Mouse (Mus musculus) olfactory bulb, adult 2 months (tissue): ENCODE results near the gene Dach1. TPM values are rescaled to one million over a fixed set of nuclear protein-coding genes. Genes with fewer than 3 reads are reported as not detected.

Experiments
- H3K27ac ChIP-seq: fragments of 200-500 bp; 2 replicates; pipeline ENCODE4 v1.5.1; 2012; ENCODE audit warnings: low read depth, low read length; ENCODE audit not compliant: insufficient read depth
- H3K4me1 ChIP-seq: fragments of 200-500 bp; 2 replicates; pipeline ENCODE4 v1.6.1; 2012; ENCODE audit warnings: low read length; ENCODE audit not compliant: control insufficient read depth, insufficient read depth
- H3K4me3 ChIP-seq: fragments of 200-500 bp; 2 replicates; pipeline ENCODE4 v1.5.1; 2012; ENCODE audit warnings: mild to moderate bottlenecking, low read depth, low read length, moderate library complexity; ENCODE audit not compliant: insufficient read depth
- CTCF ChIP-seq: fragments of 200-500 bp; IDR thresholded peaks from 2 replicates; pipeline ENCODE4 v1.5.1; 2012; ENCODE audit warnings: low read depth, mild to moderate bottlenecking, low read length, moderate library complexity; ENCODE audit not compliant: insufficient read depth
- POLR2A ChIP-seq: fragments of 200-500 bp; IDR thresholded peaks from 2 replicates; pipeline ENCODE4 v1.6.1; 2012; ENCODE audit warnings: mild to moderate bottlenecking, low read depth, low read length, moderate library complexity; ENCODE audit not compliant: insufficient read depth
- WGBS: fragments of 180-500 bp; shearing (Covaris S2); methylation state at CpG from one replicate; pipeline ENCODE4 v1.1.7; 2018; 5-methylcytosine and 5-hydroxymethylcytosine counted together
- polyA plus RNA-seq: library from polyadenylated mRNA; stranded (reverse); fragments of >200 nt; gene quantifications from 2 replicates; pipeline ENCODE4 v1.2.4, GENCODE M21; 2012; ENCODE audit warnings: low replicate concordance; ENCODE audit not compliant: missing spikeins, insufficient read depth, insufficient read length

Dach1 gene
- polyA plus RNA-seq, 1 experiment, result not detected

DNA sequence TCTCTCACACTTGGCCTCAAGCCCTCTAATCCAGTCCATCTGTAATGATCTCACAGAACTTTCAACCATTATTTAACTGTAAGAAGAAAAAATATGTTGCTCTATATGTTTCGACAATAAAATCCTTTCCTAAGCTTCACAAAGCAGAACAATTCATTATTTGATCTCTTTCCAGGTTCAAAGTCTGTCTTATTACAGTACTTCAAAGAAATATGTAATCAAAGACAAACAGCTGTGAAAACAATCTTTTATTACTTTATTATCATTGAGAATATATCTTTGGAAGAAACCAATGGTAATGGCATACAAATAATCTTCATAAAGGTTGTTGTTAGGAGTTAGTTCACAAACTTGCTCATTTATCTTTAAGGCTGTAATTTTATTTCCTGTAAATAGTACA is 84.8 kb downstream of the Dach1 start:
- H3K4me1 ChIP-seq, result no peaks in the 10 kb centered on the region
- TF ChIP-seq POLR2A (no peak), CTCF (no peak)
- 64% methylated on average over 1 of the region's 1 CpGs for WGBS
- no peak overlapping the region for H3K27ac ChIP-seq
- no peak overlapping the region for H3K4me3 ChIP-seq

DNA sequence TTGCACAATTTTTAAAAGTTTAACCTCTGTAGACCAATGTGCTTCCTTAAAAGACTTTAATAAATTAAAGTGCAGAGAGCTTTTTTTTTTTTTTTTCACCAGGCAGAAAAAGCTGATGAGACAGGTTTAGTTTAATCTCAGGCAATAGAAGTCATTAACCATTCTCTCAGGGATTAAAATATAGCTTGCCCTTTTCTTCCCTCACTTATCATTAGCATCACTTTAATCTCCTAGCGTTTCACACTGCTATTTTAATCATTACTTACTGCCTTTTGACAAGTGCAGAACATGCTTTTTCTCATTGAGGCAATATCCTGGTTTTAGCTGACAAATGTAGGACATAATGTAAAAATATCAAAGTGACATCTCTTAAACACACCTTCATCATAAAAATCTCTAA is 86.1 kb downstream of the Dach1 start:
- TF ChIP-seq CTCF (no peak), POLR2A (no peak)
- WGBS, result 38% methylated on average over 1 of the region's 1 CpGs

DNA sequence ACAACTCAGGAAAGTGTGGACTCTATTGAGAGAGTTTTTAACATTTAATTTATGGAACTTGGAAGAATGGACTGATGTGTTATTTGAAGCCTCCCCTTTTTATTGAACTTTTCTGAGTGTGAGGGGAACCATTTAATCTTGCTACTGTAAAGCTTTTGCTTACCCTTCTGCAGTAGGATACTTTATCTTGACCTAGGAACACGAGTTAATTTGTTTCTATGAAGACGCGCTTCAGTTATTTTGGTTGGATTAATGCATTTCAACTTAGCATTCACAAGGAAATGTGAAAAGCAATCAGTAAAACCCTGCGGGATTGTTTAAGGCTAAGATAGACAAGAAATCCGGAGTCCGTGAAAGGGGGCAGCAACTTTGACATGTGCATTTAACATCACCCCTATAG is 89.6 kb downstream of the Dach1 start:
- no peak overlapping the region for H3K27ac ChIP-seq
- TF ChIP-seq POLR2A, result no peak
- TF ChIP-seq CTCF, result no peak
- 90% methylated on average over 6 of the region's 6 CpGs for WGBS
- no peak overlapping the region for H3K4me3 ChIP-seq
- H3K4me1 ChIP-seq, result no peaks in the 10 kb centered on the region

More for the DNA sequence above, 86.1 kb downstream of the Dach1 start:
- Histone ChIP-seq H3K4me3 (no peak overlapping the region), H3K4me1 (no peaks in the 10 kb centered on the region), H3K27ac (no peak overlapping the region)

GRCm38 (mm10) chr14:98077996-98078395 is 91.6 kb downstream of the Dach1 start:
- H3K4me1 ChIP-seq, result no peaks in the 10 kb centered on the region
- TF ChIP-seq POLR2A (no peak), CTCF (no peak)
- H3K27ac ChIP-seq, result no peak overlapping the region
- no peak overlapping the region for H3K4me3 ChIP-seq

- TF ChIP-seq CTCF, result no peak
- no peak for TF ChIP-seq POLR2A
- 64% methylated on average over 12 of the region's 12 CpGs for WGBS
- Histone ChIP-seq H3K27ac (no peak overlapping the region), H3K4me3 (no peak overlapping the region), H3K4me1 (no peaks in the 10 kb centered on the region)
These were observed 96.0 kb downstream of the Dach1 start for GRCm38 (mm10) chr14:98073421-98074080.

DNA sequence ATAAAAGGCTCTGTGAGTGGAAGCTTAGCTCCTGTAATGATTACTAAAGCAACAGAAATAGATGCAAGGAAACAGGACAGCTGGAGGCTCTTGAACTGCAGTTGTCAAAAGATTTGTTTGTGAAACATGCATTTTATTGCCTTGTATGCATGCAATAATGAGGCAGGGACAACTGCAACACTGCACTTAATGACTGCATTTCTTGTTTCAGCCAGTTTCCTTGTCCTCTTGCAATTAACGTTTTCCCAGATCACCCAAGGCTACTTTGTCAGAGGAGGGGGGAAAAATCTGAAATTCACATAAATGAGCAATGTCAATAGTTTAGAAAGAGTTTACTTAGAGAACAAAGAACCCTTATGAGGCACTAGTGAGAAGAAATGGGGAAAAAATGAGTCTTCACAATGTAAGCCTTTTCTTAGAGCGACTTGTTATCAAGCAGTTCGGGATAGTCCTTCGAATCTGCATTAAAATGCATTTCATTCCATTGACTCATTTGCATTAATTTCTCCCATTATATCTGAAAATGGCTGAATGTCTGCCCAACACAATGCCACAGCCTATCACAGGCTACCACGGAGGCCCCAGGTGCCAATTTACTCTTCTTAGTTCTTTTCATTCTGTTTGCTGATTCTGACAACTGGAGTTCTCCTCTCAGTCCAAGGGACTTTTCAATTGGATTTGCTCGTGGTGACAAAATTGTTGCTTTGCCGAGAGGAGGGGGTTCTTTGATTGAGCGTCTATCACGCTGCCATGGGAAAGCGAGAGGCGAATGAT is 96.7 kb downstream of the Dach1 start:
- WGBS, result 49% methylated on average over 11 of the region's 11 CpGs
- TF ChIP-seq CTCF (no peak), POLR2A (no peak)
- no peak overlapping the region for H3K4me3 ChIP-seq
- no peaks in the 10 kb centered on the region for H3K4me1 ChIP-seq
- H3K27ac ChIP-seq, result no peak overlapping the region

DNA sequence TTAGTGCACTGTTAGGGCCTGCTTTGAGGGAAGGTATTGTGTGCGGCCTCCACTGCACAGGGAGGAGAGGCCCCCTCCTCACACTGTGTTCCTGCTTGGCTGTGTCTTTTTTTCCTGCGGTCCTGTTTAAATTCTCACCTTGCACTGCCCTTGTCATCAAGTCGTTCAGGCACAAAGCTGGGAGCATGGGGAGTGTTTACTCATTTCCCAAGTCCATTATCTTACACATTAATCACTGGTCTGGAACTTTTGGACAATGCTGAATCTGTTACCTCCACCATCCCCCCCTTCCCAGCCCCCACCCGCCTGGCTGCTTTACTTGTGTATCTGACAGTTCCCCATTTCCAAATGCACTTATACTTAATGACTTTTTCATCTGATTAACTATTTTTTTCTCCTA is 97.7 kb downstream of the Dach1 start:
- H3K27ac ChIP-seq, result no peak overlapping the region
- H3K4me3 ChIP-seq, result no peak overlapping the region
- no peaks in the 10 kb centered on the region for H3K4me1 ChIP-seq
- WGBS, result 58% methylated on average over 4 of the region's 4 CpGs
- TF ChIP-seq POLR2A (no peak), CTCF (no peak)

DNA sequence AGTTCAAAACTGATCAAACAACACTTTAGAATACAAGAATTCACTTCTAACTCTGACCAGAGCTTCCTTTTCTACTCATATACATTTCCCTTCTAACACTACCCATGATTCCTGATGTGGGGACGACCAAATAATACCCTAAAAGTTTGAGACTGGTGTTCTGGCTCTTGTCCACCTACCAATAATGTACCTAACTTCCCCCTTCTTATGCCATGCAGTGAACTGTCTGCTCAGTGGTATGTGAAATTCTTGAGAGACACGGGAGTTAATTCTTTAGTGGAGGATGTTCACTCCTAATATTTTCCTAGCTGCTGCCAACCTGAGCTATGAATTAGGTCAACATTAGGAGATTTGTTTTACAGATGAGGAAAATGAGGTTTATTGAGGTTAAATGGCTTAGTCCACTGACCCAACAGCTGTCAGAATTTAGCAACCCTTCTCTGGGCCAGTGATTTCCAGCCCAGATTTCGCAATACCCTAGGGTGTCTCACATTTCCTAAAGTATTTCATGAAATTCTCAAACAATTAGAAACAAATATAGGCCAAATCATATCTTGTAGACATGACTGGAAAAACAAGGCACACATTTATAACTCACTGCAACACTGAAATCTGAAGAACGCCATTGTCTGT is 102.2 kb downstream of the Dach1 start:
- no peak overlapping the region for H3K27ac ChIP-seq
- no peak overlapping the region for H3K4me3 ChIP-seq
- H3K4me1 ChIP-seq, result no peaks in the 10 kb centered on the region
- WGBS, result 85% methylated on average over 4 of the region's 4 CpGs
- TF ChIP-seq POLR2A (no peak), CTCF (no peak)

DNA sequence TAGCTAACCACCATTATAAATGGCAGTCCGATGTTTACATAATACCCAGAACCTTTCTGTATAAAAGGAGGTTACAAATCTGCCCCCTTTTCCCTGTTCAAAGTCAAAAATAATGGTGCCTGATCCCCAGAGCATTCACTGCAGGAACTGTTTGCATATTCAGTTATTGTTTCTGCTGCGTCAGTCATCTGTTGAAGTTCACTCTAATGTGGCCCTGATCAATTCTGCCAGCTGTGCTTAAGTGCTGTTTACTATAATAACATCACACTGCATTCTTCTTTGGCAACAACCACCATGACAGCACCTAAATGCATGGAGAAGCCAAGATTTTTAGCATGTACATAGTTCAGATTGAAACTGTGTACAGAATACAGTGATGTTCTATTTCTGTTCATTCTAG is 105.4 kb downstream of the Dach1 start:
- WGBS, result 69% methylated on average over 2 of the region's 2 CpGs
- Histone ChIP-seq H3K4me3 (no peak overlapping the region), H3K27ac (no peak overlapping the region), H3K4me1 (no peaks in the 10 kb centered on the region)
- no peak for TF ChIP-seq CTCF
- TF ChIP-seq POLR2A, result no peak
